Mouse (Mus musculus) liver, embryonic 14.5 days (tissue): ENCODE measurements around the gene Pomp.

Experiments used
- CTCF ChIP-seq: IDR thresholded peaks from 2 replicates; pipeline ENCODE4 v1.5.1; 2016; ENCODE audit warnings: antibody characterized with exemption, low read depth, control low read depth
- EP300 ChIP-seq: IDR thresholded peaks from 2 replicates; pipeline ENCODE4 v1.6.1; 2016; ENCODE audit warnings: antibody characterized with exemption, low read depth

DNA sequence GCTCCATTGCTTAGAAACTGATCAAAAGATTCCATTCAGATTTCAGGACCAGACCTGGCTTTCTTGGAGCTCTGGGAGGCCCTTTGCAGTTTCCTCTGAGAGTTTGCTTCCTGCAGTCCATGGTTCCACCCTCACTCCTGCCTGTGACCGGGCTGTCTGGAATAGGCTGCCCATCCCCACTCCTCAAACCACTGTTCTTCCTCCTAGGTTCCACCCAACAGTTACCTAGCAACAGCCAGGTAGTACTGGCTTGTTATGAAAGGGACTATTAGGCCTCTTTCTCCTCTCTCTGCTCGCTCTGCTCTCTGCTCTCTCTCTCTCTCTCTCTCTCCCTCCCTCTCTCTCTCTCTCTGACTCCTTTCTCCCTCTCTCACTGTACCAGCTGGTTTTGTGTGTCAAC lies 38.0 kb downstream of the Pomp start:
- TF ChIP-seq EP300 (no peak), CTCF (no peak)
